Mouse (Mus musculus): Measurements from ENCODE around the gene Nlrp6.

- TF ChIP-seq CTCF (IDR thresholded peaks at IDR 0.05; ENCODE audit: borderline replicate concordance, insufficient read depth, low read depth, low read length): no peak
- no peak for TF ChIP-seq POLR2A (IDR thresholded peaks at IDR 0.05; ENCODE audit: borderline replicate concordance, insufficient read depth, low read length)
These were observed 26.7 kb upstream of the Nlrp6 start for GRCm38 (mm10) chr7:140894031-140894430.
